Mouse (Mus musculus): Measurements from ENCODE around the gene Pla2g4f.

Gene Pla2g4f

GRCm38 (mm10) chr2:120252644-120253043, 61.3 kb downstream of the Pla2g4f start:
- no peaks in the 10 kb centered on the region for H3K36me3 ChIP-seq (ENCODE audit: control insufficient read depth, insufficient read depth, low read length, poor library complexity, severe bottlenecking)
- no peak for DNase-seq (ENCODE audit: low read depth, low spot score)
- H3K27me3 ChIP-seq (ENCODE audit: control insufficient read depth, insufficient read depth, low read length, poor library complexity, severe bottlenecking): no peaks in the 10 kb centered on the region

Measured in splenic B cell, adult 2 months (primary cell).